27 mouse cellular contexts compared by ENCODE assay signal in the genomic region with DNA sequence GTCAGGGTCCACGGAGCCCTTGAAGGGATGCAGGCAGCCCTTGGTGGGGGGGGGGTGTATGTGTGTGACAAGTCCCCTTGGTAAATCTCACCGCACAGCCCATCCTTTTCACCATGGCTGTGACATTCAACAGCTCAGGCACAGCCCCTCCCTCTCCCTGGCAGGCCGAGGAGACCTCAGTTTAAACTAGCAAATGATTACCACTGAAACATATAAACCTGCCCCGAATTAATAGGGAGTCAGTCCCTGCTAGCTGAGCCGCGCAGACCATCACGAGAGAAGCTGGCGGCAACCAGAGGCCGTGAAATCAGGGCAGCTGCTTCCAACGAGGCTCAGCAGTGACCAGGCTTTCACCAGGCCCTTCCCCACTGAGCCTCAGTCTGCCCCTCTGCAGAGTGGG. TPM values are rescaled to one million over a fixed set of nuclear protein-coding genes. Genes with fewer than 3 reads are reported as not detected.
DNase-seq lines count a peak whose midpoint lies in the region; ATAC-seq and TF ChIP-seq lines count a peak whose summit lies in the region.
"Had no signal": no experiment of that assay in that cellular context is flagged by ENCODE, and none has a peak within 500 bp of the region (broad histone marks: within the 10 kb centered on the region; RNA-seq: fewer than 3 reads in every experiment).

No protein-coding gene starts in this region.

- no peak for DNase-seq in Patski (ENCODE audit: low read depth, low spot score)
- DNase-seq in kidney, adult 11 months, result peak; percentile 61
- peak; percentile 70 for DNase-seq in kidney, postnatal 36 days
- no peak for DNase-seq in lung, postnatal 25 days (ENCODE audit: low spot score)
- DNase-seq in gastrocnemius, postnatal 4 days (ENCODE audit: low spot score in 2 of 2), result no peak
- DNase-seq: adrenal gland, postnatal 10 days; cerebellum, adult 18-20 months; cerebellum, postnatal 14 days; heart, adult 11 months; heart, postnatal 10 days; retina, postnatal 1 day had no signal

- no peak overlapping the region for H3K4me3 ChIP-seq in kidney, embryonic 15.5 days (replicated peaks)
- no peak overlapping the region for H3K4me3 ChIP-seq in midbrain, embryonic 15.5 days
- H3K4me3 ChIP-seq: embryonic facial prominence, embryonic 15.5 days; heart, embryonic 12.5 days; left cerebral cortex, adult 2 months had no signal

- no peak overlapping the region for H3K4me2 ChIP-seq in kidney, embryonic 15.5 days
- H3K4me2 ChIP-seq in midbrain, embryonic 15.5 days, result no peak overlapping the region
- H3K4me2 ChIP-seq: embryonic facial prominence, embryonic 15.5 days; heart, embryonic 12.5 days; midbrain, embryonic 11.5 days had no signal

- H3K27me3 ChIP-seq in Patski, result peaks cover 36% of the 10 kb centered on the region
- peaks cover 34% of the 10 kb centered on the region for H3K27me3 ChIP-seq in kidney, embryonic 15.5 days
- 0 out of 2 replicates have a peak, but pooled peaks cover 12% of the 10 kb centered on the region for H3K27me3 ChIP-seq in midbrain, embryonic 15.5 days (replicated peaks)

- H3K36me3 ChIP-seq in kidney, embryonic 15.5 days, result no peaks in the 10 kb centered on the region
- H3K36me3 ChIP-seq in midbrain, embryonic 15.5 days (replicated peaks), result no peaks in the 10 kb centered on the region
- H3K36me3 ChIP-seq: embryonic facial prominence, embryonic 15.5 days; heart, embryonic 12.5 days had no signal

- peaks cover 35% of the 10 kb centered on the region for H3K4me1 ChIP-seq in kidney, embryonic 15.5 days
- H3K4me1 ChIP-seq in midbrain, embryonic 15.5 days, result 0 out of 2 replicates have a peak, but pooled peaks cover 10% of the 10 kb centered on the region
- H3K4me1 ChIP-seq: embryonic facial prominence, embryonic 15.5 days had no signal

- WGBS in kidney, embryonic 15.5 days, result 39% methylated on average over 10 of the region's 10 CpGs
- 53% methylated on average over 10 of the region's 10 CpGs for WGBS in midbrain, embryonic 15.5 days

- H3K9me3 ChIP-seq in kidney, embryonic 15.5 days (replicated peaks), result no peaks in the 10 kb centered on the region
- no peaks in the 10 kb centered on the region for H3K9me3 ChIP-seq in midbrain, embryonic 15.5 days
- H3K9me3 ChIP-seq: embryonic facial prominence, embryonic 15.5 days; heart, embryonic 12.5 days had no signal

- in situ Hi-C loops in Patski (cut with MboI; ENCODE audit: low pct_unique_long_range_greater_than_20kb), result no loop called here

- peak overlapping the region; percentile 67 for H3K27ac ChIP-seq in kidney, embryonic 15.5 days
- H3K27ac ChIP-seq in midbrain, embryonic 15.5 days, result no peak overlapping the region
- H3K27ac ChIP-seq: embryonic facial prominence, embryonic 15.5 days; left cerebral cortex, adult 2 months had no signal

- CTCF ChIA-PET in Patski (lab: Charles Lee), result no interaction called here

- no peak for TF ChIP-seq CTCF in Patski (IDR thresholded peaks at IDR 0.05)

- ATAC-seq in Patski, result peak; percentile 45
- peak; percentile 53; the same call in 1 of the 2 replicates for ATAC-seq in kidney, embryonic 15.5 days (replicated peaks; ENCODE audit: low FRiP score)
- no peak for ATAC-seq in midbrain, embryonic 15.5 days (replicated peaks)
- ATAC-seq: forebrain, embryonic 14.5 days; inflammation-experienced regulatory T-cells, adult 6 months; lung, postnatal 0 days had no signal

- no peak overlapping the region for H3K9ac ChIP-seq in kidney, embryonic 15.5 days
- no peak overlapping the region for H3K9ac ChIP-seq in midbrain, embryonic 15.5 days
- H3K9ac ChIP-seq: embryonic facial prominence, embryonic 15.5 days; heart, embryonic 12.5 days had no signal

- POLR2A ChIA-PET in Patski (lab: Charles Lee), result no interaction called here

RNA-seq across cellular contexts. Expression of a gene that starts 9.7 kb away (rescaled TPM):
- polyA plus RNA-seq in Patski (2021), result 0.06 TPM
- 1.2 and 1.6 TPM in 2 replicates for polyA plus RNA-seq in kidney, embryonic 15.5 days (2015; fragmentation: Nextera tagmentation; extraction: Ambion mirVana)
- total RNA-seq in gastrocnemius, postnatal 4 days (2021), result under 1 TPM in 1 of 2 experiments, not detected in 1; 0.05 TPM
- 19.6 and 20.2 TPM in 2 replicates for polyA plus RNA-seq in midbrain, embryonic 15.5 days (2015; fragmentation: Nextera tagmentation; extraction: Ambion mirVana)
- total RNA-seq: gastrocnemius, adult 8-10 months; heart, postnatal 10 days; liver, adult 2 months; MEL; monocyte, adult 5-6 weeks had no signal
- polyA plus RNA-seq: activated CD4-positive, CD25-positive, alpha-beta regulatory T cell, adult 4 months; liver, adult 2 months had no signal

RNA-seq across cellular contexts. Expression of a gene that starts 25.7 kb away (rescaled TPM):
- polyA plus RNA-seq in Patski (2021), result not detected
- 0.08 TPM in 1 of 2 replicates, not detected in the other for polyA plus RNA-seq in kidney, embryonic 15.5 days (2015; fragmentation: Nextera tagmentation; extraction: Ambion mirVana)
- total RNA-seq in gastrocnemius, postnatal 4 days (2021), result not detected
- 0.05 and 0.09 TPM in 2 replicates for polyA plus RNA-seq in midbrain, embryonic 15.5 days (2015; fragmentation: Nextera tagmentation; extraction: Ambion mirVana)
- total RNA-seq: adrenal gland, postnatal 10 days; gastrocnemius, adult 8-10 months; heart, postnatal 10 days; layer of hippocampus, postnatal 10 days; left cerebral cortex, adult 2 months; liver, adult 2 months; MEL had no signal
- polyA plus RNA-seq: frontal cortex, adult 2 months; heart, embryonic 12.5 days; liver, adult 2 months had no signal

RNA-seq across cellular contexts. Expression of a gene that starts 51.0 kb away (rescaled TPM):
- polyA plus RNA-seq in Patski (2021), result 0.10 TPM
- 3.5 and 4.5 TPM in 2 replicates for polyA plus RNA-seq in kidney, embryonic 15.5 days (2015; fragmentation: Nextera tagmentation; extraction: Ambion mirVana)
- under 1 TPM; 0.12 to 0.13 TPM for total RNA-seq in gastrocnemius, postnatal 4 days (2021)
- 6.2 and 6.8 TPM in 2 replicates for polyA plus RNA-seq in midbrain, embryonic 15.5 days (2015; fragmentation: Nextera tagmentation; extraction: Ambion mirVana)
- total RNA-seq: MEL; monocyte, adult 5-6 weeks had no signal
- polyA plus RNA-seq: activated CD4-positive, CD25-positive, alpha-beta regulatory T cell, adult 4 months; inflammation-experienced regulatory T-cells, adult 6 months had no signal

Comparison
In these comparisons a context has a peak if more than half of its experiments do, and no peak if none do; other contexts are left out.
1. DNase-seq: peak in kidney, adult 11 months (single experiment) and kidney, postnatal 36 days (2 of 2); none in Patski (single experiment), lung, postnatal 25 days (single experiment) and gastrocnemius, postnatal 4 days (0 of 2).